Mouse (Mus musculus): ENCODE measurements around the gene Pappa. TPM values are rescaled to one million over a fixed set of nuclear protein-coding genes. Genes with fewer than 3 reads are reported as not detected.

Gene Pappa
- total RNA-seq, 2 experiments from 2014 or later: 0.43 to 0.50 TPM

GRCm38 (mm10) chr4:65163698-65164097, 39.7 kb downstream of the Pappa start:
- DNase-seq: no peak
- intact Hi-C loops (cut with DNase I): no loop called here

GRCm38 (mm10) chr4:65166288-65166835, 42.4 kb downstream of the Pappa start:
- intact Hi-C loops (cut with DNase I): no loop called here
- no peak for DNase-seq

GRCm38 (mm10) chr4:65174505-65174904, 50.5 kb downstream of the Pappa start:
- DNase-seq: no peak
- intact Hi-C loops (cut with DNase I): no loop called here

- no peak for DNase-seq
- intact Hi-C loops (cut with DNase I): no loop called here
These were observed 54.2 kb downstream of the Pappa start for GRCm38 (mm10) chr4:65178146-65178545.

GRCm38 (mm10) chr4:65187236-65187635, 63.3 kb downstream of the Pappa start:
- intact Hi-C loops (cut with DNase I): no loop called here
- DNase-seq: no peak

- intact Hi-C loops (cut with DNase I): no loop called here
- DNase-seq: no peak
These were observed 63.7 kb downstream of the Pappa start for GRCm38 (mm10) chr4:65187716-65188115.

GRCm38 (mm10) chr4:65188921-65189485, 65.0 kb downstream of the Pappa start:
- DNase-seq: no peak
- intact Hi-C loops (cut with DNase I): no loop called here

GRCm38 (mm10) chr4:65192810-65193209, 68.8 kb downstream of the Pappa start:
- intact Hi-C loops (cut with DNase I): no loop called here
- no peak for DNase-seq

- no peak for DNase-seq
- intact Hi-C loops (cut with DNase I): no loop called here
These were observed 72.0 kb downstream of the Pappa start for GRCm38 (mm10) chr4:65195971-65196370.

GRCm38 (mm10) chr4:65203666-65204065, 79.7 kb downstream of the Pappa start:
- intact Hi-C loops (cut with DNase I): no loop called here
- no peak for DNase-seq

GRCm38 (mm10) chr4:65205446-65205845, 81.5 kb downstream of the Pappa start:
- intact Hi-C loops (cut with DNase I): no loop called here
- DNase-seq: no peak

GRCm38 (mm10) chr4:65209369-65210015, 85.5 kb downstream of the Pappa start:
- intact Hi-C loops (cut with DNase I): no loop called here
- DNase-seq: no peak

GRCm38 (mm10) chr4:65216682-65217081, 92.7 kb downstream of the Pappa start:
- intact Hi-C loops (cut with DNase I): no loop called here
- no peak for DNase-seq

- intact Hi-C loops (cut with DNase I): no loop called here
- no peak for DNase-seq
These were observed 93.8 kb downstream of the Pappa start for GRCm38 (mm10) chr4:65217651-65218364.

GRCm38 (mm10) chr4:65223901-65224300, 99.9 kb downstream of the Pappa start:
- intact Hi-C loops (cut with DNase I): no loop called here
- no peak for DNase-seq

GRCm38 (mm10) chr4:65238540-65238998, 114.6 kb downstream of the Pappa start:
- intact Hi-C loops (cut with DNase I): no loop called here
- no peak for DNase-seq

- peak in 1 of 2 experiments; percentile 5 for DNase-seq
- intact Hi-C loops (cut with DNase I): no loop called here
These were observed 118.5 kb downstream of the Pappa start for GRCm38 (mm10) chr4:65242434-65242931.

- intact Hi-C loops (cut with DNase I): no loop called here
- no peak for DNase-seq
These were observed 119.3 kb downstream of the Pappa start for GRCm38 (mm10) chr4:65243245-65243644.

GRCm38 (mm10) chr4:65245015-65245414, 121.0 kb downstream of the Pappa start:
- intact Hi-C loops (cut with DNase I): no loop called here
- DNase-seq: no peak

- no peak for DNase-seq
- intact Hi-C loops (cut with DNase I): no loop called here
These were observed 121.5 kb downstream of the Pappa start for GRCm38 (mm10) chr4:65245440-65245839.

GRCm38 (mm10) chr4:65252193-65252592, 128.2 kb downstream of the Pappa start:
- DNase-seq: no peak
- intact Hi-C loops (cut with DNase I): no loop called here

All from heart, postnatal 36 days (tissue).